Mouse (Mus musculus) ES-Bruce4 (cell line): ENCODE measurements around the gene Tex21.
A peak's percentile ranks its signal among the peaks of the same experiment; 100 is the strongest.

Source experiments
- EP300 ChIP-seq: IDR thresholded peaks from 2 replicates; pipeline ENCODE4 v1.6.1; 2011; ENCODE audit warnings: low read depth, low read length; ENCODE audit not compliant: insufficient read depth
- POLR2A ChIP-seq: IDR thresholded peaks from one replicate; pipeline ENCODE4 v1.8.1; 2011; ENCODE audit warnings: low read length; ENCODE audit not compliant: insufficient read depth

DNA sequence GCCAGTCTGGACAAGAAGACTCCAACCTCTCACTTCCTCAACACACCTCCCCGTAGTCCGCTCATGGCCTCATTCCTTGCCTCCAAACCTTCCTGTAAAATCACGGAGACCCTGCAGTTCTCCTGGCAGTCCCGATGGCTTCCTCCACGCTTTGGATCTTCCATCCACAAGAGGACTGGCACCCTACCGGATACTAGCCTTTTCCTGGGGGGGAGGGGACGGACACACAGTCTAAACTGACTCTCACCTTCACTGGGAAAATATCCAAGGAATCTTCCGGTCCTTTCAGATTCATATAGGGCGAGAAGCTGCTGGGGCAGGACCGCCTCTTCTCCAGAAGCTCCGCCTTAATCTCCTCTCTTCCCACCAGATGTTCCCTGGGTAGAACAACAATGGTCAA is 29.8 kb downstream of the Tex21 start:
- TF ChIP-seq POLR2A (peak; percentile 63), EP300 (peak; percentile 97)
